Mouse (Mus musculus): Measurements from ENCODE around the gene Ttk. TPM values are rescaled to one million over a fixed set of nuclear protein-coding genes. Genes with fewer than 3 reads are reported as not detected.

Ttk gene
- total and polyA plus RNA-seq, 3 experiments = 0.10 to 6.5 (median 1.2) TPM

- no peak for DNase-seq
These were observed 67.6 kb downstream of the Ttk start for GRCm38 (mm10) chr9:83902086-83902485.

DNA sequence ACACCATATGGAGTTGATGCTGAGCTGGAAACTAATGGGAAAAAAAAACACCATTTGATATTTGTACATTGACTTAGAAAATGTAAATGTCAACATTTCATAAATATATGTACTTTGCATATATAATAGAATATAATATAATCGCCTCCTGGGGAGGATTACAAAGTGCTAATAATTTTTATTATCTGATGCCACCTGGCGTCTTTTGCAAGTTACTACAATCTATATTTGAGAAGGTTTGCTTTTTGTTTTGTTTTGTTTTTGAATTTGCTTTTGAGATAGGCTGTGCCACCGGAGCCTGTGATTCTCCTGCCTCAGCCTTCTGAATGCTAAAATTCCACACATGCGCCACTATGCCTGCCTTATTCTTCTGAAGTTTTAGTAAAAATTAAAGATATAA is 71.3 kb downstream of the Ttk start:
- DNase-seq = no peak

GRCm38 (mm10) chr9:83907017-83907416 is 72.5 kb downstream of the Ttk start:
- no peak for DNase-seq

DNA sequence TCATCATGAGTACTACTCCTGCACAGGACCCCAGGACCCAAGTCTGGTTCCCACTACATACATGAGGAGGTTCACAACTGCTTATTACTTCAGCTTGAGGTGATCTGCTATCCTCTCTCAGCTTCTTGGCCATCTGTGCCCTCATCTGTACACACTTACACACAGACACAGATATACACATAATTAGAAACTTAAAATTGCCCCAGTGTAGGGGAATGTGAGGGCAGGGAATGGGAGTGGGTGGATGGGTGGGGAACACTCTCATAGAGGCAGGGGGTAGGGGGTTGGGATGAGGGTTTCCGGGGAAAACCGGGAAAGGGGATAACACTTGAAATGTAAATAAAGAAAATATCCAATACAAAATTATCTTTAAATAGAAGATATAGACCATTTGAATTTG is 75.3 kb downstream of the Ttk start:
- DNase-seq = no peak

- DNase-seq = no peak
These were observed 76.4 kb downstream of the Ttk start for GRCm38 (mm10) chr9:83910926-83911325.

Other genes starting within 250 kb of the Ttk start
- gene Elovl4, start 28.4 kb upstream of the Ttk start, total RNA-seq (2021) = 1 to 10 TPM in 1 of 2 experiments, under 1 TPM in 1; 0.81 to 1.8 TPM
- gene Elovl4, start 28.4 kb upstream of the Ttk start, polyA plus RNA-seq (2012; rRNA removed) = 1.6 and 1.8 TPM in 2 replicates
- gene Bckdhb, start 90.5 kb downstream of the Ttk start, total RNA-seq (2021) = 100 to 1,000 TPM; 100 to 104 TPM
- gene Bckdhb, start 90.5 kb downstream of the Ttk start, polyA plus RNA-seq (2012; rRNA removed) = 19.8 and 20.7 TPM in 2 replicates

All from adrenal gland, adult 2 months (tissue).